Comparison of ENCODE assay signal across 15 mouse cellular contexts in genomic region chr14:25044867-25045266, GRCm38 (mm10).
A peak's percentile ranks its signal among the peaks of the same experiment; 100 is the strongest.
DNase-seq lines count a peak whose midpoint lies in the region; ATAC-seq and TF ChIP-seq lines count a peak whose summit lies in the region.
"Had no signal": no experiment of that assay in that cellular context is flagged by ENCODE, and none has a peak within 500 bp of the region (broad histone marks: within the 10 kb centered on the region; RNA-seq: fewer than 3 reads in every experiment).

No protein-coding gene starts in this region.

- ATAC-seq in heart, embryonic 13.5 days (ENCODE audit: extremely low read depth, insufficient number of reproducible peaks, low FRiP score, low TSS enrichment): no peak
- no peak for ATAC-seq in lung, postnatal 0 days
- ATAC-seq in intestine, postnatal 0 days: no peak
- ATAC-seq in stomach, embryonic 15.5 days (ENCODE audit: insufficient read depth, low FRiP score, low read depth): peak; percentile 47; the same call in 1 of the 2 replicates
- ATAC-seq: hindbrain, embryonic 16.5 days had no signal

- H3K9ac ChIP-seq in heart, embryonic 13.5 days: no peak overlapping the region
- H3K9ac ChIP-seq in lung, postnatal 0 days (replicated peaks; ENCODE audit: low read depth): no peak overlapping the region
- no peak overlapping the region for H3K9ac ChIP-seq in intestine, postnatal 0 days (ENCODE audit: low read depth, low read length)
- H3K9ac ChIP-seq in stomach, embryonic 15.5 days: no peak overlapping the region
- H3K9ac ChIP-seq: liver, embryonic 14.5 days had no signal

- H3K4me1 ChIP-seq in heart, embryonic 13.5 days: peaks cover 36% of the 10 kb centered on the region
- no peaks in the 10 kb centered on the region for H3K4me1 ChIP-seq in lung, postnatal 0 days (ENCODE audit: insufficient read depth, low read depth, low read length)
- H3K4me1 ChIP-seq in intestine, postnatal 0 days (replicated peaks; ENCODE audit: control insufficient read depth, insufficient read depth, low read length): no peaks in the 10 kb centered on the region
- peaks cover 21% of the 10 kb centered on the region for H3K4me1 ChIP-seq in stomach, embryonic 15.5 days

- WGBS in heart, embryonic 13.5 days: 43% methylated on average over 7 of the region's 7 CpGs
- WGBS in lung, postnatal 0 days: 42% methylated on average over 7 of the region's 7 CpGs
- WGBS in intestine, postnatal 0 days: 58% methylated on average over 7 of the region's 7 CpGs
- 35% methylated on average over 7 of the region's 7 CpGs for WGBS in stomach, embryonic 15.5 days

- no peak overlapping the region for H3K4me2 ChIP-seq in heart, embryonic 13.5 days
- no peak overlapping the region for H3K4me2 ChIP-seq in lung, postnatal 0 days (replicated peaks; ENCODE audit: low read depth, low read length)
- H3K4me2 ChIP-seq in intestine, postnatal 0 days (replicated peaks; ENCODE audit: low read depth): no peak overlapping the region
- no peak overlapping the region for H3K4me2 ChIP-seq in stomach, embryonic 15.5 days

- TF ChIP-seq CTCF in lung, postnatal 0 days (IDR thresholded peaks at IDR 0.05): peak; percentile 15; the same call in 1 of the 2 replicates
- TF ChIP-seq CTCF in intestine, postnatal 0 days (IDR thresholded peaks at IDR 0.05; ENCODE audit: low read depth): peak; percentile 27

- no peaks in the 10 kb centered on the region for H3K36me3 ChIP-seq in heart, embryonic 13.5 days
- H3K36me3 ChIP-seq in lung, postnatal 0 days (ENCODE audit: insufficient read depth, low read length): no peaks in the 10 kb centered on the region
- H3K36me3 ChIP-seq in intestine, postnatal 0 days (ENCODE audit: control insufficient read depth, insufficient read depth): no peaks in the 10 kb centered on the region
- no peaks in the 10 kb centered on the region for H3K36me3 ChIP-seq in stomach, embryonic 15.5 days
- H3K36me3 ChIP-seq: G1E had no signal

- TF ChIP-seq EP300 in lung, postnatal 0 days (IDR thresholded peaks at IDR 0.05): no peak

- H3K4me3 ChIP-seq in heart, embryonic 13.5 days: no peak overlapping the region
- H3K4me3 ChIP-seq in lung, postnatal 0 days (ENCODE audit: low read depth, low read length): no peak overlapping the region
- no peak overlapping the region for H3K4me3 ChIP-seq in intestine, postnatal 0 days (ENCODE audit: low read depth, low read length)
- H3K4me3 ChIP-seq in stomach, embryonic 15.5 days (replicated peaks): no peak overlapping the region
- H3K4me3 ChIP-seq: erythroblast, embryonic 14.5 days had no signal

- DNase-seq in heart, postnatal 36 days: no peak
- DNase-seq in lung, postnatal 0 days (ENCODE audit: low spot score): no peak
- DNase-seq in lung, postnatal 10 days: no peak
- DNase-seq in urinary bladder, adult 2 months (ENCODE audit: low spot score): no peak
- DNase-seq in adrenal gland, adult 18-20 months (ENCODE audit: low spot score in 2 of 2): no peak
- DNase-seq: B cell, adult 2 months; cerebellum, adult 9-10 months; thymus, postnatal 25 days had no signal

- intact Hi-C loops in heart, postnatal 36 days (cut with DNase I): no loop called here

- H3K27ac ChIP-seq in heart, embryonic 13.5 days (replicated peaks): peak overlapping the region; percentile 24; the same call in 1 of the 2 replicates
- H3K27ac ChIP-seq in lung, postnatal 0 days (ENCODE audit: low read length): no peak overlapping the region
- no peak overlapping the region for H3K27ac ChIP-seq in intestine, postnatal 0 days (ENCODE audit: low read depth, low read length)
- H3K27ac ChIP-seq in stomach, embryonic 15.5 days: peak overlapping the region; percentile 33; the same call in 1 of the 2 replicates
- H3K27ac ChIP-seq: liver, embryonic 14.5 days had no signal

- no peaks in the 10 kb centered on the region for H3K9me3 ChIP-seq in heart, embryonic 13.5 days
- H3K9me3 ChIP-seq in lung, postnatal 0 days (ENCODE audit: low read length): no peaks in the 10 kb centered on the region
- no peaks in the 10 kb centered on the region for H3K9me3 ChIP-seq in intestine, postnatal 0 days (ENCODE audit: control insufficient read depth)
- no peaks in the 10 kb centered on the region for H3K9me3 ChIP-seq in stomach, embryonic 15.5 days

- no peaks in the 10 kb centered on the region for H3K27me3 ChIP-seq in heart, embryonic 13.5 days (replicated peaks)
- H3K27me3 ChIP-seq in lung, postnatal 0 days (replicated peaks; ENCODE audit: insufficient read depth, low read length): no peaks in the 10 kb centered on the region
- H3K27me3 ChIP-seq in intestine, postnatal 0 days (replicated peaks; ENCODE audit: control insufficient read depth, insufficient read depth, low read length): no peaks in the 10 kb centered on the region
- no peaks in the 10 kb centered on the region for H3K27me3 ChIP-seq in stomach, embryonic 15.5 days (replicated peaks)

Comparison
In these comparisons a context has a peak if more than half of its experiments do, and no peak if none do; other contexts are left out.
1. H3K27ac ChIP-seq: peak in heart, embryonic 13.5 days (single experiment) and stomach, embryonic 15.5 days (single experiment); none in lung, postnatal 0 days (single experiment) and intestine, postnatal 0 days (single experiment).